Mouse (Mus musculus) right cerebral cortex, adult 2 months (tissue): ENCODE results near the gene Cidec.
A peak's percentile ranks its signal among the peaks of the same experiment; 100 is the strongest.

Experiments
- DNase-seq, 2 experiments: peaks; one replicate each; pipeline ENCODE4 v3.0.0; 2021 to 2022; ENCODE audit warnings: low spot score in 2 of 2

Cidec gene

GRCm38 (mm10) chr6:113406683-113407082, 28.9 kb downstream of the Cidec start:
- DNase-seq, result no peak

GRCm38 (mm10) chr6:113405483-113405882, 30.1 kb downstream of the Cidec start:
- DNase-seq, result peak; percentile 61 to 67

GRCm38 (mm10) chr6:113404649-113405448, 30.7 kb downstream of the Cidec start:
- DNase-seq, result no peak

- no peak for DNase-seq
Measured at GRCm38 (mm10) chr6:113402094-113402493, 33.5 kb downstream of the Cidec start.

- DNase-seq, result no peak
Measured at GRCm38 (mm10) chr6:113396270-113397030, 39.1 kb downstream of the Cidec start.

- no peak for DNase-seq
Measured at GRCm38 (mm10) chr6:113395501-113395900, 40.1 kb downstream of the Cidec start.

- no peak for DNase-seq
Measured at GRCm38 (mm10) chr6:113394811-113395210, 40.7 kb downstream of the Cidec start.

- DNase-seq, result no peak
Measured at GRCm38 (mm10) chr6:113393951-113394350, 41.6 kb downstream of the Cidec start.

- peak; percentile 50 to 58 for DNase-seq
Measured at GRCm38 (mm10) chr6:113392387-113393071, 43.0 kb downstream of the Cidec start.

- DNase-seq, result no peak
Measured at GRCm38 (mm10) chr6:113392015-113392386, 43.6 kb downstream of the Cidec start.

- DNase-seq, result no peak
Measured at GRCm38 (mm10) chr6:113390715-113391114, 44.8 kb downstream of the Cidec start.

GRCm38 (mm10) chr6:113388960-113389359, 46.6 kb downstream of the Cidec start, which contains the start of gene Ttll3:
Gene Ttll3, plus strand, starts transcription at chr6:113389260.
- DNase-seq, result no peak

GRCm38 (mm10) chr6:113386025-113386424, 49.5 kb downstream of the Cidec start:
- no peak for DNase-seq

GRCm38 (mm10) chr6:113385160-113385714, 50.3 kb downstream of the Cidec start:
- no peak for DNase-seq

GRCm38 (mm10) chr6:113384351-113384927, 51.1 kb downstream of the Cidec start:
- DNase-seq, result peak in 1 of 2 experiments; percentile 20

- no peak for DNase-seq
Measured at GRCm38 (mm10) chr6:113380480-113380879, 55.1 kb downstream of the Cidec start.

- DNase-seq, result no peak
Measured at GRCm38 (mm10) chr6:113379246-113379645, 56.3 kb downstream of the Cidec start.

- DNase-seq, result peak; percentile 89 to 92
Measured at GRCm38 (mm10) chr6:113377496-113378385, 57.8 kb downstream of the Cidec start, which contains the start of the genes Tada3 and Arpc4. Gene Tada3, minus strand, starts transcription at chr6:113377883. Gene Arpc4, plus strand, starts transcription at chr6:113378115.

GRCm38 (mm10) chr6:113377172-113377495, 58.4 kb downstream of the Cidec start:
- DNase-seq, result no peak
